Mouse (Mus musculus): ENCODE measurements around the gene Rhof. TPM values are rescaled to one million over a fixed set of nuclear protein-coding genes. Genes with fewer than 3 reads are reported as not detected.

The Rhof gene
- polyA plus RNA-seq, 2 experiments: 1.8 to 2.5 TPM

DNA sequence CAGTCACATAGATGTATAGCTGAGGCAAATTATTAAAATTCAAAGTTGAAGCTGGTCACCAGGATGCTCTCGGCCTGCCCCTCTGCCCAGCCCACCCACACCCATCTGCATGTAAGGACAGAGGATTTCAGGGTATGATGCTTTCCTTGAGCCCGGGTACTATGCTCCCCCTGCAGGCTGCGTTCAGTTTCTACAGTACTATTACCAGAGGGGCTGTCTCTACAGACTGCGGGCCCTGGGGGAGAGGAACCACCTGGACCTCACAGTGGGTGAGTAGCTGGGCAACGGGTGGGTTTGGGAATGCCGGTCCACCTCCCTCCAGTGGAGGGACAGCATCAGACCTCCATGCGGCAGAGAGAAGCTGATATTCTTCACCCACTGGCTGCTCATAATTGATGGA is 17.6 kb downstream of the Rhof start:
- no peak overlapping the region for H3K4me3 ChIP-seq (ENCODE audit: insufficient read depth in 1 of 2, low read depth in 2 of 2, low read length in 2 of 2)
- no peak overlapping the region for H3K9ac ChIP-seq (replicated peaks)
- no peak overlapping the region for H3K27ac ChIP-seq
- no peaks in the 10 kb centered on the region for H3K9me3 ChIP-seq (ENCODE audit: control insufficient read depth, low read length)
- no peak for ATAC-seq (ENCODE audit: insufficient read depth)
- H3K4me2 ChIP-seq (ENCODE audit: low read depth): no peak overlapping the region
- TF ChIP-seq CTCF (IDR thresholded peaks at IDR 0.05; ENCODE audit: low read depth) (peak; percentile 62), EP300 (IDR thresholded peaks at IDR 0.05; ENCODE audit: low read depth) (no peak)
- WGBS (ENCODE audit: insufficient replicate concordance): 52% methylated on average over 7 of the region's 7 CpGs
- peaks cover 7% of the 10 kb centered on the region for H3K36me3 ChIP-seq (replicated peaks; ENCODE audit: control insufficient read depth, insufficient read depth, low read depth)
- H3K4me1 ChIP-seq (replicated peaks; ENCODE audit: control insufficient read depth in 2 of 2, insufficient read depth in 2 of 2, low read length in 1 of 2): no peaks in the 10 kb centered on the region
- no peaks in the 10 kb centered on the region for H3K27me3 ChIP-seq (ENCODE audit: control insufficient read depth, insufficient read depth, low read length)
- no peak for DNase-seq (ENCODE audit: low read depth in 3 of 3, low spot score in 3 of 3)

DNA sequence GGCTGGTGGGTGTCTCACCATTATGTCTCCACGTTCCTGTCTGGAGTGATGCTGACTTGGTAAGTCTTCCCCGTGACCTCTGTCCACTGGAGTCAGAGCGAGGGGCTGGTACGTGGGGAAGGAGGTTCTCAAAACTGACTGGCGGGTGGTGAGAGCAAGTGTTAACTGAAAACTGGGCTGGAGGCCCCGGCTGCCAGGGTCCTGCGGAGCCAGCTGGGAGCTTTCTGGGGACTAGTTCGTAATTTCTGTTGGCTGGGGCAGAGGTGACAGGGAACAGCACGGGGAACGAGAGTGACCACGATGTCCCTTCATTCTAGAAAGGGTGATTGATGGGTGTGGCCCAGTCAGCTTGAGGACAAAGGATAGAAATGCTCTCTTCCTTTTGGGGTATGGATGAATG is 18.4 kb downstream of the Rhof start:
- DNase-seq (ENCODE audit: low read depth in 3 of 3, low spot score in 3 of 3): no peak
- Histone ChIP-seq H3K4me1 (replicated peaks; ENCODE audit: control insufficient read depth in 2 of 2, insufficient read depth in 2 of 2, low read length in 1 of 2) (0 out of 4 replicates have a peak, but pooled peaks cover 0 to 1% of the 10 kb centered on the region in 2 experiments), H3K27ac (no peak overlapping the region)

DNA sequence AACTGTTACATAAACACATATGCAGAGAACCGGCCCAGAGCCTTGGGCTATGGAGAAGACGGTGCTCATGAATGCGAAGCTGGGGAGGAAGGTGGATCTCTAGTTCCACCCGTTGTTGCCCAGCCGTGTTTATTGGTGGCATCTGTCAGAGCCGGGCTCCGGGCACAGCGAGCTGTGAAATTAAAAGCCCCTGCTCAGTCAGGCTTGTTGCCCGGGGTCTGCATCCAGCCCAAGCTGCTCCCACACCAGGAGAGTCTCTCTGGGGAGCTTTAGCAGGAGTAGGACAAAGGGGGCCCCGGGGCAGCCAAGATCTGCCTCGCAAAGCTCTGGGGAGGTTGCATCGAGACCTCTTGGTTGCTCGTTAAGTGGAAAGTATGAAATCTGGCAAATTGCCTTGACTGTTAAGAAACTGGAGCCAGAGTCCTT is 22.2 kb downstream of the Rhof start:
- H3K9ac ChIP-seq (replicated peaks): no peak overlapping the region
- H3K27ac ChIP-seq: no peak overlapping the region
- H3K36me3 ChIP-seq (replicated peaks; ENCODE audit: control insufficient read depth, insufficient read depth, low read depth): no peaks in the 10 kb centered on the region; the same call in none of the 2 replicates
- 90% methylated on average over 13 of the region's 13 CpGs for WGBS (ENCODE audit: insufficient replicate concordance)
- ATAC-seq (ENCODE audit: insufficient read depth): no peak
- H3K4me2 ChIP-seq (ENCODE audit: low read depth): no peak overlapping the region
- H3K9me3 ChIP-seq (ENCODE audit: control insufficient read depth, low read length): no peaks in the 10 kb centered on the region
- H3K27me3 ChIP-seq (ENCODE audit: control insufficient read depth, insufficient read depth, low read length): no peaks in the 10 kb centered on the region
- 0 out of 4 replicates have a peak, but pooled peaks cover 0 to 1% of the 10 kb centered on the region in 2 experiments for H3K4me1 ChIP-seq (replicated peaks; ENCODE audit: control insufficient read depth in 2 of 2, insufficient read depth in 2 of 2, low read length in 1 of 2)
- no peak for DNase-seq (ENCODE audit: low read depth in 3 of 3, low spot score in 3 of 3)
- H3K4me3 ChIP-seq (ENCODE audit: insufficient read depth in 1 of 2, low read depth in 2 of 2, low read length in 2 of 2): no peak overlapping the region
- TF ChIP-seq EP300 (IDR thresholded peaks at IDR 0.05; ENCODE audit: low read depth) (no peak), CTCF (IDR thresholded peaks at IDR 0.05; ENCODE audit: low read depth) (no peak)

More for the DNA sequence above, 18.4 kb downstream of the Rhof start:
- no peak for TF ChIP-seq EP300 (IDR thresholded peaks at IDR 0.05; ENCODE audit: low read depth)
- Histone ChIP-seq H3K4me3 (ENCODE audit: insufficient read depth in 1 of 2, low read depth in 2 of 2, low read length in 2 of 2) (no peak overlapping the region), H3K9me3 (ENCODE audit: control insufficient read depth, low read length) (no peaks in the 10 kb centered on the region), H3K36me3 (replicated peaks; ENCODE audit: control insufficient read depth, insufficient read depth, low read depth) (peaks cover 7% of the 10 kb centered on the region), H3K9ac (replicated peaks) (no peak overlapping the region), H3K4me2 (ENCODE audit: low read depth) (no peak overlapping the region), H3K27me3 (ENCODE audit: control insufficient read depth, insufficient read depth, low read length) (no peaks in the 10 kb centered on the region)
- WGBS (ENCODE audit: insufficient replicate concordance): 74% methylated on average over 11 of the region's 11 CpGs
- ATAC-seq (ENCODE audit: insufficient read depth): no peak

DNA sequence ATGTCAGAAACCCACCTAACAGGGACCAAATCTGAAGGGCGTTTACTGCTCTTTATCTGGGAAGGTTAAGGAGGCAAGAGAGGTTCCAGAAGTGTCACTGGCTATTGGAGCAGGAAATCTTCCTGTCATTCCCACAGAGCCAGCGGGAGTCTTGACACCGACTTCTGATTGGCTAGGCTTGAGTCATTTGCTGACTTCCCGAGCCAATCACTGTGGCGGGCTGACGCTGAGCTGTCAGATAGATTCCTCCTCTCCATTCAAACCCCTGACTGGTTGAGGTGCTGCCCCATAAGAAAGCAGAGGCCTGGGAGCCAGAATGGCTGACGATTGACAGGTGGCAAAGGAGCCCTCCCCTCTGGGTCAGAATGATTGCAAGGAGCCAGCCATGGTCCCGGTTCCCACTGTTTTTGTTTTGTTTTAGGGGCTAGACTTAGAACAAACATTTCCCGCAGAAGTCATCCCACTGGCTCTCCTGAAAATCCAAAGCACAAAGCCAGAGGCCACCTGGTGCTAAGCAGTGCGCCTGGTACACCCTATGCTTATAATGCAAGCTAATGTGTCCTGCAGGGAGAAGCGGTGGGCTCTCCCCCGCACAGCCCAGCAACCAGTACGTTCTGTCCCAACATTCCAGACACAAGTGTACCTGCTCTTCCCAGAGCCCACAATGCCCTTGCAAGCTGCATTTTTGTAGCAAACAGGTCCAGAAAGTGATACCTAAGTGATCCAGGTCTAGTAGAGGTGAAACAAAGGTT is 22.9 kb downstream of the Rhof start:
- ATAC-seq (ENCODE audit: insufficient read depth) (0 out of 2 replicates have a peak, but pooled peaks have one; percentile 11), DNase-seq (ENCODE audit: low read depth in 3 of 3, low spot score in 3 of 3) (no peak)
- WGBS (ENCODE audit: insufficient replicate concordance): 66% methylated on average over 13 of the region's 13 CpGs
- no peaks in the 10 kb centered on the region for H3K9me3 ChIP-seq (ENCODE audit: control insufficient read depth, low read length)
- no peak overlapping the region for H3K4me2 ChIP-seq (ENCODE audit: low read depth)
- no peak overlapping the region for H3K4me3 ChIP-seq (ENCODE audit: insufficient read depth in 1 of 2, low read depth in 2 of 2, low read length in 2 of 2)
- no peak overlapping the region for H3K9ac ChIP-seq (replicated peaks)
- H3K36me3 ChIP-seq (replicated peaks; ENCODE audit: control insufficient read depth, insufficient read depth, low read depth): peaks cover under 1% of the 10 kb centered on the region
- no peak for TF ChIP-seq EP300 (IDR thresholded peaks at IDR 0.05; ENCODE audit: low read depth)
- TF ChIP-seq CTCF (IDR thresholded peaks at IDR 0.05; ENCODE audit: low read depth): no peak
- H3K27ac ChIP-seq: no peak overlapping the region
- no peaks in the 10 kb centered on the region for H3K27me3 ChIP-seq (ENCODE audit: control insufficient read depth, insufficient read depth, low read length)
- 0 out of 4 replicates have a peak, but pooled peaks cover 0 to 1% of the 10 kb centered on the region in 2 experiments for H3K4me1 ChIP-seq (replicated peaks; ENCODE audit: control insufficient read depth in 2 of 2, insufficient read depth in 2 of 2, low read length in 1 of 2)

DNA sequence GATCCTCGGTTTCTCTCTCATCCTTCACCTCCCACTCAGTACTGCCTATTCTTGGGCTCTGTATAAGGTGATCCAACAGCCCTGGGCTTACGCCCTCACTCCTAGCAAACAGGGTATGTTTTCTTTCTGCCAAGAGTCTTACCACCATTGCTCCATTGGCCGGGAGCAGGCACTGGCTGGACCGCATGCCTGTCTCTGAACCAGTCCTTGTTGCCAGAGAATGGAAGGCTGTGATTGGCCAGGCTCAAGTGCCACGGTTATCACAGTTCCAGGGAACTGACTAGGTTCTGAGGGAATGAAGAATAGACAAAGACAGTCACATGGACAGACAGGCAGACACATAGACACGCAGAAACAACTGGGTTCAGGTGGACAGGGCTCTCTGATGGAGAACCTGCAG is 27.7 kb downstream of the Rhof start:
- no peak for TF ChIP-seq CTCF (IDR thresholded peaks at IDR 0.05; ENCODE audit: low read depth)
- no peak for TF ChIP-seq EP300 (IDR thresholded peaks at IDR 0.05; ENCODE audit: low read depth)

More for the DNA sequence above, 27.7 kb downstream of the Rhof start:
- 83% methylated on average over 6 of the region's 6 CpGs for WGBS (ENCODE audit: insufficient replicate concordance)
- Histone ChIP-seq H3K36me3 (replicated peaks; ENCODE audit: control insufficient read depth, insufficient read depth, low read depth) (peaks cover 26% of the 10 kb centered on the region), H3K4me2 (ENCODE audit: low read depth) (no peak overlapping the region), H3K9me3 (ENCODE audit: control insufficient read depth, low read length) (no peaks in the 10 kb centered on the region), H3K4me3 (ENCODE audit: insufficient read depth in 1 of 2, low read depth in 2 of 2, low read length in 2 of 2) (no peak overlapping the region), H3K9ac (replicated peaks) (no peak overlapping the region), H3K27ac (no peak overlapping the region), H3K27me3 (ENCODE audit: control insufficient read depth, insufficient read depth, low read length) (no peaks in the 10 kb centered on the region), H3K4me1 (replicated peaks; ENCODE audit: control insufficient read depth in 2 of 2, insufficient read depth in 2 of 2, low read length in 1 of 2) (peaks cover 0 to 4% of the 10 kb centered on the region in 2 experiments; a peak in 2 of 4 replicates)
- DNase-seq (ENCODE audit: low read depth in 3 of 3, low spot score in 3 of 3): no peak
- no peak for ATAC-seq (ENCODE audit: insufficient read depth)
